Mouse (Mus musculus): Measurements from ENCODE around the gene Syngr2. TPM values are rescaled to one million over a fixed set of nuclear protein-coding genes. Genes with fewer than 3 reads are reported as not detected.

Syngr2 gene
- polyA plus RNA-seq, 1 experiment from 2014 or later: 65.9 TPM

GRCm38 (mm10) chr11:117821868-117822267 lies 12.4 kb downstream of the Syngr2 start:
- H3K27me3 ChIP-seq (ENCODE audit: insufficient read depth, low read length): no peaks in the 10 kb centered on the region
- ATAC-seq (ENCODE audit: insufficient read depth) (no peak), DNase-seq (no peak)
- 87% methylated on average over 9 of the region's 9 CpGs for WGBS
- H3K27ac ChIP-seq (ENCODE audit: low read depth): no peak overlapping the region
- peaks cover 67% of the 10 kb centered on the region for H3K36me3 ChIP-seq (ENCODE audit: insufficient read depth)
- no peak for TF ChIP-seq CTCF (IDR thresholded peaks at IDR 0.05; ENCODE audit: low read depth)
- H3K4me1 ChIP-seq (ENCODE audit: insufficient read depth): peaks cover 8% of the 10 kb centered on the region; the same call in 1 of the 2 replicates
- H3K4me2 ChIP-seq: no peak overlapping the region
- H3K4me3 ChIP-seq (ENCODE audit: low read depth, low read length): no peak overlapping the region
- no peaks in the 10 kb centered on the region for H3K9me3 ChIP-seq (ENCODE audit: low read depth, low read length)
- no peak overlapping the region for H3K9ac ChIP-seq

- DNase-seq (peak; percentile 68), ATAC-seq (ENCODE audit: insufficient read depth) (no peak)
- Histone ChIP-seq H3K9me3 (ENCODE audit: low read depth, low read length) (no peaks in the 10 kb centered on the region), H3K4me1 (ENCODE audit: insufficient read depth) (peaks cover 15% of the 10 kb centered on the region), H3K36me3 (ENCODE audit: insufficient read depth) (peaks cover 58% of the 10 kb centered on the region), H3K27ac (ENCODE audit: low read depth) (peak overlapping the region; percentile 59), H3K4me2 (peak overlapping the region; percentile 31; the same call in 1 of the 2 replicates), H3K9ac (0 out of 2 replicates have a peak overlapping the region, but pooled peaks have one; percentile 24), H3K27me3 (ENCODE audit: insufficient read depth, low read length) (no peaks in the 10 kb centered on the region), H3K4me3 (ENCODE audit: low read depth, low read length) (no peak overlapping the region)
- TF ChIP-seq CTCF (IDR thresholded peaks at IDR 0.05; ENCODE audit: low read depth): no peak
- WGBS: 57% methylated on average over 7 of the region's 7 CpGs
Observed at GRCm38 (mm10) chr11:117822728-117823241, 13.3 kb downstream of the Syngr2 start.

GRCm38 (mm10) chr11:117823411-117823810 lies 13.9 kb downstream of the Syngr2 start:
- peak overlapping the region; percentile 59; the same call in 1 of the 2 replicates for H3K27ac ChIP-seq (ENCODE audit: low read depth)
- no peak for ATAC-seq (ENCODE audit: insufficient read depth)
- no peak for TF ChIP-seq CTCF (IDR thresholded peaks at IDR 0.05; ENCODE audit: low read depth)
- 86% methylated on average over 6 of the region's 6 CpGs for WGBS
- peaks cover 51% of the 10 kb centered on the region for H3K36me3 ChIP-seq (ENCODE audit: insufficient read depth)
- no peaks in the 10 kb centered on the region for H3K9me3 ChIP-seq (ENCODE audit: low read depth, low read length)
- 0 out of 2 replicates have a peak overlapping the region, but pooled peaks have one; percentile 24 for H3K9ac ChIP-seq
- peak overlapping the region; percentile 82 for H3K4me2 ChIP-seq
- H3K4me1 ChIP-seq (ENCODE audit: insufficient read depth): peaks cover 21% of the 10 kb centered on the region
- no peak overlapping the region for H3K4me3 ChIP-seq (ENCODE audit: low read depth, low read length)
- DNase-seq: no peak
- H3K27me3 ChIP-seq (ENCODE audit: insufficient read depth, low read length): no peaks in the 10 kb centered on the region

- peak; percentile 96 for TF ChIP-seq CTCF (IDR thresholded peaks at IDR 0.05; ENCODE audit: low read depth)
- H3K27ac ChIP-seq (ENCODE audit: low read depth): peak overlapping the region; percentile 55; the same call in 1 of the 2 replicates
- peak overlapping the region; percentile 81 for H3K9ac ChIP-seq
- ATAC-seq (ENCODE audit: insufficient read depth) (peak; percentile 71), DNase-seq (peak; percentile 94)
- H3K36me3 ChIP-seq (ENCODE audit: insufficient read depth): peaks cover 42% of the 10 kb centered on the region
- H3K4me1 ChIP-seq (ENCODE audit: insufficient read depth): peaks cover 30% of the 10 kb centered on the region
- H3K27me3 ChIP-seq (ENCODE audit: insufficient read depth, low read length): no peaks in the 10 kb centered on the region
- 14% methylated on average over 23 of the region's 23 CpGs for WGBS
- H3K9me3 ChIP-seq (ENCODE audit: low read depth, low read length): no peaks in the 10 kb centered on the region
- peak overlapping the region; percentile 82 for H3K4me2 ChIP-seq
- H3K4me3 ChIP-seq (ENCODE audit: low read depth, low read length): peak overlapping the region; percentile 66
Observed at GRCm38 (mm10) chr11:117824060-117824969, 14.8 kb downstream of the Syngr2 start.

DNA sequence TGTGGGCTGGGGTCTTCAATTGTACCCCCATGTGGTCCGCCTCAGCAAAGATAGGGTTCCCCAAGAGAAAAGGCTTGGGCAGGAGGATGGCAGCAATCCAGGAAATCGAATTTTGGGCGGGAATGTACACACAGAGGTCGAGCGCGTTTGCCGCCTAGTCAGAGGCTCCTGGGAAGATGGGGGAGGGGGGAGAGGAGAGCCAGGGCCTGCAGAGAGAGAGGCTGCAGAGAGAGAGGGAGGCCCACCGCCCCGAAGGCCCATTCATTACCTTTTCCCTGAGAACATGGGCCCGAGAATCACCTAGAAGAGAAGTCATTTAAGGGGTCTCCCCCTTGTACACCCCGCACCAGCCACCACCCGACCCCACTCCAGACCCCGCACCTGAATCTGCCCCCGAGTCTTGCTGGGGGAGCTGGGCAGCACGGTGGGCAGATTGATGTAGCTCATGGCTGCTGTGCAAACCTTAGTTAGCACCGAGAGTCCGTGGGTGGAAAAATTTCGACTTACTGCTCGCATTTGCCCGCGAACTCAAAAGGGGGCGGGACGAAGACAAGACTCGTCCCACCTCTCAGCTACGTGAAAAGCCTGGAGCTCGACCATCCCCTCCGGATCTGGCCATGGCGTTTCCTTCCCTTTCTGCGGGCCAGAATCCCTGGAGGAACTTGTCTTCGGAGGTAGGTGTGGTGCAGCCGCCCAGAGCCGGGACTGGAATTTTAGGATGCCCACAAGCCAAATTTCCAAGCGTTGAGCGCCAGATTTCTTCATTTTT lies 16.0 kb downstream of the Syngr2 start, which contains the start of the genes Afmid and Tk1:
Gene Afmid (plus strand): TSS at position 592 of the 769 bp plus-strand sequence.
Gene Tk1 (minus strand): TSS at position 760 of the 769 bp plus-strand sequence.
- no peak for TF ChIP-seq CTCF (IDR thresholded peaks at IDR 0.05; ENCODE audit: low read depth)
- Histone ChIP-seq H3K4me3 (ENCODE audit: low read depth, low read length) (peak within 1 kb of the TSS; percentile 66), H3K4me1 (ENCODE audit: insufficient read depth) (peaks cover 37% of the 10 kb centered on the region), H3K9me3 (ENCODE audit: low read depth, low read length) (no peaks in the 10 kb centered on the region), H3K27me3 (ENCODE audit: insufficient read depth, low read length) (no peaks in the 10 kb centered on the region), H3K36me3 (ENCODE audit: insufficient read depth) (peaks cover 30% of the 10 kb centered on the region), H3K27ac (ENCODE audit: low read depth) (peak within 1 kb of the TSS; percentile 89), H3K9ac (peak within 1 kb of the TSS; percentile 81), H3K4me2 (peak within 1 kb of the TSS; percentile 82)
- under 1% methylated on average over 34 of the region's 34 CpGs for WGBS
- ATAC-seq (ENCODE audit: insufficient read depth): peak; percentile 55
- DNase-seq: peak; percentile 96

DNA sequence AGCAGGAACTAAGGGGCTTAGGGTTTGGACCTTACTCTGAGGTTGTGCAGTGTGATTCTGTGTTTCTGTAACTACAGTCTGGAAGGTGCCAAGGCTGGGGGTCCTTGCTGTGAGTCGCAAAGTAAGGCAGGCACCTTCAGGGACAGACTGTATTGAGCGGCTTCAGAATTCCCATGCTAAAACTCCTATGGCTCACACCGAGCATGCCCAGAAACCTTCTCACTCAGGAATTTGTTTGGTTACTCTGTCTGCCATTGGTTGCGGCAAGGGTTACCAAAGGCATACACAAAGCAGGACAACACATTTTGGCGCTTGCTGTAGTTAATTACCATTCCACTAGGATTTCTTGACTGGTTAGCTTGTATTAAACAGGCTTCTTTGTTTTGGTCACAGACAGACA lies 16.7 kb downstream of the Syngr2 start:
- WGBS: 7% methylated on average over 5 of the region's 5 CpGs
- peak; percentile 63 for DNase-seq
- peak overlapping the region; percentile 89 for H3K27ac ChIP-seq (ENCODE audit: low read depth)
- H3K4me1 ChIP-seq (ENCODE audit: insufficient read depth): peaks cover 40% of the 10 kb centered on the region
- no peaks in the 10 kb centered on the region for H3K27me3 ChIP-seq (ENCODE audit: insufficient read depth, low read length)
- H3K36me3 ChIP-seq (ENCODE audit: insufficient read depth): peaks cover 24% of the 10 kb centered on the region
- peak overlapping the region; percentile 81 for H3K9ac ChIP-seq
- peak overlapping the region; percentile 66 for H3K4me3 ChIP-seq (ENCODE audit: low read depth, low read length)
- H3K4me2 ChIP-seq: peak overlapping the region; percentile 82
- ATAC-seq (ENCODE audit: insufficient read depth): peak; percentile 3; the same call in 1 of the 2 replicates
- H3K9me3 ChIP-seq (ENCODE audit: low read depth, low read length): no peaks in the 10 kb centered on the region
- no peak for TF ChIP-seq CTCF (IDR thresholded peaks at IDR 0.05; ENCODE audit: low read depth)

Measured in lung, embryonic 14.5 days (tissue).